Mouse (Mus musculus) neural tube, embryonic 15.5 days (tissue): Measurements from ENCODE around the gene Sema4f. TPM values are rescaled to one million over a fixed set of nuclear protein-coding genes. Genes with fewer than 3 reads are reported as not detected.

ENCODE experiments used
- ATAC-seq: fragments of 200-750 bp; cut with Nextera tagmentation; 2 replicates; pipeline ENCODE4 v1.8.0; 2017; ENCODE audit warnings: mild to moderate bottlenecking, moderate TSS enrichment, moderate library complexity; ENCODE audit not compliant: low FRiP score
- H3K27ac ChIP-seq: fragments of 300-500 bp; sonication (generic); replicated peaks from 2 replicates; pipeline ENCODE4 v1.5.1; 2015; ENCODE audit warnings: mild to moderate bottlenecking, inconsistent platforms
- H3K27me3 ChIP-seq: fragments of 300-500 bp; sonication (generic); replicated peaks from 2 replicates; pipeline ENCODE4 v1.6.1; 2015; ENCODE audit warnings: inconsistent platforms
- H3K36me3 ChIP-seq: fragments of 300-500 bp; sonication (generic); 2 replicates; pipeline ENCODE4 v1.6.1; 2015; ENCODE audit warnings: inconsistent platforms
- H3K4me1 ChIP-seq: fragments of 300-500 bp; sonication (generic); 2 replicates; pipeline ENCODE4 v1.6.1; 2015; ENCODE audit warnings: inconsistent platforms
- H3K4me2 ChIP-seq: fragments of 300-500 bp; sonication (generic); 2 replicates; pipeline ENCODE4 v1.6.1; 2015; ENCODE audit warnings: inconsistent platforms, mild to moderate bottlenecking, moderate library complexity
- H3K4me3 ChIP-seq: fragments of 300-500 bp; sonication (generic); replicated peaks from 2 replicates; pipeline ENCODE4 v1.5.1; 2015; ENCODE audit warnings: mild to moderate bottlenecking, inconsistent platforms
- H3K9ac ChIP-seq: fragments of 300-500 bp; sonication (generic); replicated peaks from 2 replicates; pipeline ENCODE4 v1.6.1; 2015; ENCODE audit warnings: mild to moderate bottlenecking, inconsistent platforms
- H3K9me3 ChIP-seq: fragments of 300-500 bp; sonication (generic); replicated peaks from 2 replicates; pipeline ENCODE4 v1.6.1; 2016; ENCODE audit warnings: inconsistent platforms
- WGBS: fragments of 180-500 bp; shearing (Covaris S2); methylation state at CpG from one replicate; pipeline ENCODE4 v1.1.7; 2015; ENCODE audit warnings: mixed read lengths; 5-methylcytosine and 5-hydroxymethylcytosine counted together
- polyA plus RNA-seq: library from polyadenylated mRNA; unstranded; fragments of >200 nt; fragmentation: Nextera tagmentation; extraction: Ambion mirVana; gene quantifications from 2 replicates; pipeline ENCODE4 v1.2.1, GENCODE M21; 2015

Gene Sema4f
- polyA plus RNA-seq, 1 experiment from 2014 or later: 26.1 TPM

- whole genome bisulfite sequencing: 60% methylated on average over 3 of the region's 3 CpGs
- H3K4me2 ChIP-seq: no peak overlapping the region
Measured at GRCm38 (mm10) chr6:82862042-82862441, 77.5 kb downstream of the Sema4f start.

More at GRCm38 (mm10) chr6:82862042-82862441, 77.5 kb downstream of the Sema4f start:
- H3K36me3 ChIP-seq: no peaks in the 10 kb centered on the region
- no peak for ATAC-seq
- no peaks in the 10 kb centered on the region for H3K27me3 ChIP-seq
- H3K4me3 ChIP-seq: no peak overlapping the region
- H3K9me3 ChIP-seq: no peaks in the 10 kb centered on the region
- H3K9ac ChIP-seq: no peak overlapping the region
- H3K27ac ChIP-seq: no peak overlapping the region
- no peaks in the 10 kb centered on the region for H3K4me1 ChIP-seq

Other genes with a start within 250 kb of the Sema4f start
- gene Pole4, start 234.4 kb downstream of the Sema4f start, polyA plus RNA-seq: 143 and 150 TPM in 2 replicates
- 2.6 and 5.3 TPM in 2 replicates for gene Hk2, start 165.3 kb downstream of the Sema4f start, polyA plus RNA-seq
- 0.20 TPM in 1 of 2 replicates, not detected in the other for gene M1ap, start 7.1 kb upstream of the Sema4f start, polyA plus RNA-seq
- 2.4 and 6.8 TPM in 2 replicates for gene Dok1, start 93.7 kb upstream of the Sema4f start, polyA plus RNA-seq
- 7.6 and 8.6 TPM in 2 replicates for gene Loxl3, start 94.4 kb upstream of the Sema4f start, polyA plus RNA-seq
- 182 and 185 TPM in 2 replicates for gene Aup1, start 114.8 kb upstream of the Sema4f start, polyA plus RNA-seq
- 80.8 and 83.1 TPM in 2 replicates for gene Htra2, start 115.5 kb upstream of the Sema4f start, polyA plus RNA-seq
- gene Dqx1, start 118.1 kb upstream of the Sema4f start, polyA plus RNA-seq: 0.45 and 1.7 TPM in 2 replicates
- 2.6 and 4.7 TPM in 2 replicates for gene Tlx2, start 130.5 kb upstream of the Sema4f start, polyA plus RNA-seq
- gene Pcgf1, start 138.1 kb upstream of the Sema4f start, polyA plus RNA-seq: 45.4 and 50.8 TPM in 2 replicates
- gene Lbx2, start 146.6 kb upstream of the Sema4f start, polyA plus RNA-seq: 0.24 and 0.32 TPM in 2 replicates
- 7.0 and 7.7 TPM in 2 replicates for gene Ccdc142, start 161.8 kb upstream of the Sema4f start, polyA plus RNA-seq
- 4.8 and 7.6 TPM in 2 replicates for gene Gm42688, start 161.8 kb upstream of the Sema4f start, polyA plus RNA-seq
- 121 and 123 TPM in 2 replicates for gene Mrpl53, start 169.3 kb upstream of the Sema4f start, polyA plus RNA-seq
- gene Mogs, start 175.7 kb upstream of the Sema4f start, polyA plus RNA-seq: 26.1 and 31.3 TPM in 2 replicates
- 146 and 155 TPM in 2 replicates for gene Wbp1, start 181.8 kb upstream of the Sema4f start, polyA plus RNA-seq
- gene Ino80b, start 185.7 kb upstream of the Sema4f start, polyA plus RNA-seq: 12.0 and 12.3 TPM in 2 replicates
- 17.1 and 23.7 TPM in 2 replicates for gene Rtkn, start 195.7 kb upstream of the Sema4f start, polyA plus RNA-seq
- 14.7 and 18.6 TPM in 2 replicates for gene Wdr54, start 216.6 kb upstream of the Sema4f start, polyA plus RNA-seq
- gene 1700003E16Rik, start 216.6 kb upstream of the Sema4f start, polyA plus RNA-seq: 7.9 and 8.2 TPM in 2 replicates
- gene Dctn1, start 226.2 kb upstream of the Sema4f start, polyA plus RNA-seq: 149 and 153 TPM in 2 replicates